Mouse (Mus musculus) ES-E14 (cell line): ENCODE results near the gene Mepe. TPM values are rescaled to one million over a fixed set of nuclear protein-coding genes. Genes with fewer than 3 reads are reported as not detected.

Experiments used
- DNase-seq: peaks from one replicate; pipeline ENCODE4 v3.0.0-alpha.2; 2013; ENCODE audit warnings: low read depth, low spot score
- H3K27ac ChIP-seq: 2 replicates; pipeline ENCODE4 v1.5.1; 2012; ENCODE audit warnings: low read depth, mild to moderate bottlenecking, low read length, moderate library complexity, mixed read lengths; ENCODE audit not compliant: poor library complexity, insufficient read depth, severe bottlenecking
- H3K36me3 ChIP-seq: 2 replicates; pipeline ENCODE4 v1.6.1; 2012; ENCODE audit warnings: mild to moderate bottlenecking, low read length, moderate library complexity, mixed read lengths; ENCODE audit not compliant: control insufficient read depth, poor library complexity, insufficient read depth, severe bottlenecking
- H3K4me1 ChIP-seq, 2 experiments: fragments of 150-350 bp in 1 of 2; sonication (generic) in 1 of 2; 2 replicates each; pipeline ENCODE4 v1.6.1; 2012; ENCODE audit warnings: low read length in 2 of 2, mild to moderate bottlenecking in 1 of 2, mixed read lengths in 1 of 2; ENCODE audit not compliant: control insufficient read depth in 2 of 2, insufficient read depth in 2 of 2, poor library complexity in 1 of 2
- H3K4me3 ChIP-seq, 2 experiments: fragments of 150-350 bp in 1 of 2; sonication (generic) in 1 of 2; 2 replicates each; pipeline ENCODE4 v1.5.1; 2012; ENCODE audit warnings: low read length in 2 of 2, low read depth in 1 of 2, mild to moderate bottlenecking in 1 of 2, mixed read lengths in 1 of 2; ENCODE audit not compliant: insufficient read depth in 1 of 2, poor library complexity in 1 of 2, severe bottlenecking in 1 of 2
- H3K9ac ChIP-seq: 2 replicates; pipeline ENCODE4 v1.6.1; 2012; ENCODE audit warnings: low read depth, mild to moderate bottlenecking, low read length, mixed read lengths; ENCODE audit not compliant: poor library complexity, insufficient read depth, severe bottlenecking
- H3K9me3 ChIP-seq: fragments of 150-350 bp; sonication (generic); 2 replicates; pipeline ENCODE4 v1.6.1; 2012; ENCODE audit warnings: low read depth, mild to moderate bottlenecking, low read length; ENCODE audit not compliant: control insufficient read depth, insufficient read depth
- CHD2 ChIP-seq: IDR thresholded peaks from 2 replicates; pipeline ENCODE4 v1.6.1; 2014; ENCODE audit warnings: mild to moderate bottlenecking, low read depth, low read length, inconsistent platforms
- HCFC1 ChIP-seq: IDR thresholded peaks from 2 replicates; pipeline ENCODE4 v1.6.1; 2012; ENCODE audit warnings: low read length, inconsistent platforms, borderline replicate concordance; ENCODE audit not compliant: insufficient read depth
- MAFK ChIP-seq: IDR thresholded peaks from 2 replicates; pipeline ENCODE4 v1.6.1; 2014; ENCODE audit warnings: mild to moderate bottlenecking, low read depth, low read length, inconsistent platforms; ENCODE audit not compliant: insufficient read depth
- ZC3H11A ChIP-seq: IDR thresholded peaks from 2 replicates; pipeline ENCODE4 v1.6.1; 2012; ENCODE audit warnings: low read depth, mild to moderate bottlenecking, inconsistent platforms, low read length, borderline replicate concordance
- ZNF384 ChIP-seq: IDR thresholded peaks from 2 replicates; pipeline ENCODE4 v1.6.1; 2012; ENCODE audit warnings: low read depth, low read length, inconsistent platforms
- in situ Hi-C, 2 experiments: fragments of 600-800 bp; cut with MboI; formaldehyde crosslinking; loops; one replicate each; pipeline ENCODE4 v1.15.1; 2025; ENCODE audit warnings: low sequenced_read_pairs in 2 of 2, inconsistent platforms in 1 of 2; ENCODE audit not compliant: unreplicated experiment in 2 of 2
- total RNA-seq: library from RNA; depleted of rRNA; stranded (reverse); fragments of 300-350 nt; gene quantifications from 2 replicates; pipeline ENCODE4 v1.2.3, GENCODE M21; 2012

Gene Mepe
- total RNA-seq, 1 experiment: not detected

DNA sequence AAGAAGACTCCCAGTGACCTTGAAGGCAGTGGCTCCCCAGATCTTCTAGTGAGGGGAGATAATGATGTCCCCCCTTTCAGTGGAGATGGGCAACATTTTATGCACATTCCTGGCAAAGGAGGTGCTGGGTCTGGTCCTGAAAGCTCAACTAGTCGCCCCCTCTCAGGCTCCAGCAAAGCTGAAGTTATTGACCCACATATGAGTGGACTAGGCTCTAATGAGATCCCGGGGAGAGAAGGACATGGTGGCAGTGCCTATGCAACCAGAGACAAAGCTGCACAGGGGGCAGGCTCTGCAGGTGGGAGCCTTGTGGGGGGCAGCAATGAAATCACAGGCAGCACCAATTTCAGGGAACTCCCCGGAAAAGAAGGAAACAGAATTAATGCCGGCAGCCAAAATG is 12.4 kb downstream of the Mepe start:
- Histone ChIP-seq H3K4me3 (no peak overlapping the region), H3K36me3 (no peaks in the 10 kb centered on the region), H3K4me1 (no peaks in the 10 kb centered on the region), H3K9ac (no peak overlapping the region), H3K9me3 (no peaks in the 10 kb centered on the region), H3K27ac (no peak overlapping the region)
- TF ChIP-seq HCFC1 (no peak), CHD2 (no peak), ZC3H11A (no peak), ZNF384 (no peak), MAFK (no peak)
- DNase-seq: no peak
- in situ Hi-C loops: loop anchor here in 1 of 2 experiments (5.0 to 25.0 kb wide), 2 partner anchors 115 to 350 kb away; partner anchors contain the start of gene Hsd17b13

GRCm38 (mm10) chr5:104339009-104339408 is 13.9 kb downstream of the Mepe start:
- in situ Hi-C loops: loop anchor here in 1 of 2 experiments (5.0 to 25.0 kb wide), 2 partner anchors 117 to 352 kb away; partner anchors contain the start of gene Hsd17b13
- no peak for DNase-seq
- Histone ChIP-seq H3K4me3 (no peak overlapping the region), H3K9ac (no peak overlapping the region), H3K9me3 (no peaks in the 10 kb centered on the region), H3K27ac (no peak overlapping the region), H3K4me1 (no peaks in the 10 kb centered on the region), H3K36me3 (no peaks in the 10 kb centered on the region)
- no peak for TF ChIP-seq ZNF384
- no peak for TF ChIP-seq CHD2
- no peak for TF ChIP-seq MAFK
- TF ChIP-seq HCFC1: no peak
- no peak for TF ChIP-seq ZC3H11A

- in situ Hi-C loops: loop anchor here in 1 of 2 experiments (5.0 to 25.0 kb wide), 2 partner anchors 118 to 353 kb away; partner anchors contain the start of gene Hsd17b13
- H3K27ac ChIP-seq: no peak overlapping the region
- no peaks in the 10 kb centered on the region for H3K36me3 ChIP-seq
- no peaks in the 10 kb centered on the region for H3K9me3 ChIP-seq
- no peak overlapping the region for H3K4me3 ChIP-seq
- H3K9ac ChIP-seq: no peak overlapping the region
- peak; percentile 89 for TF ChIP-seq ZC3H11A
- TF ChIP-seq CHD2: no peak
- H3K4me1 ChIP-seq: no peaks in the 10 kb centered on the region
- peak; percentile 68 for DNase-seq
These were observed 14.8 kb downstream of the Mepe start for GRCm38 (mm10) chr5:104339706-104340512.

DNA sequence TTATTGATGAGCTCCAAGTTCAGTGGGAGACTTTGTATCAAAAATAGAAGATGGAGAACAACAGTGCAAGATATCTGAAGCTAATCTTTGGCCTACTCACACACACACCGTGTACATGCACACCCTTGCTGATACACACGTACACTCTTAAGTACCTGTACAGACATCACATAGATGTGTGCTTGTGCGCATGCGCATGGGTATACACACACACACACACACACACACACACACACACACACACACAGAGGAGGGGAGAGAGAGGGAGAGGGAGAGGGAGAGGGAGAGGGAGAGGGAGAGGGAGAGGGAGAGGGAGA is 15.3 kb downstream of the Mepe start:
- no peaks in the 10 kb centered on the region for H3K9me3 ChIP-seq
- no peak overlapping the region for H3K9ac ChIP-seq
- H3K4me1 ChIP-seq: no peaks in the 10 kb centered on the region
- no peak overlapping the region for H3K27ac ChIP-seq
- DNase-seq: no peak
- no peak for TF ChIP-seq MAFK
- no peak for TF ChIP-seq ZC3H11A
- TF ChIP-seq CHD2: no peak
- no peak for TF ChIP-seq HCFC1
- H3K36me3 ChIP-seq: no peaks in the 10 kb centered on the region
- in situ Hi-C loops: loop anchor here in 1 of 2 experiments (25.0 kb wide), 1 partner anchor 353 kb away; the partner anchor contains the start of gene Hsd17b13
- no peak overlapping the region for H3K4me3 ChIP-seq
